Mouse (Mus musculus) intestine, postnatal 0 days (tissue): Measurements from ENCODE around the gene Rere. TPM values are rescaled to one million over a fixed set of nuclear protein-coding genes. Genes with fewer than 3 reads are reported as not detected.

Experiments
- ATAC-seq: fragments of 200-750 bp; cut with Nextera tagmentation; 2 replicates; pipeline ENCODE4 v1.8.0; 2017; ENCODE audit warnings: mild to moderate bottlenecking, moderate TSS enrichment, moderate library complexity
- H3K27ac ChIP-seq: fragments of 300-500 bp; sonication (generic); 2 replicates; pipeline ENCODE4 v1.5.1; 2014; ENCODE audit warnings: mild to moderate bottlenecking, low read depth, low read length, moderate library complexity
- H3K27me3 ChIP-seq: fragments of 300-500 bp; sonication (generic); replicated peaks from 2 replicates; pipeline ENCODE4 v1.6.1; 2014; ENCODE audit warnings: low read length, mixed read lengths; ENCODE audit not compliant: control insufficient read depth, insufficient read depth
- H3K36me3 ChIP-seq: fragments of 300-500 bp; sonication (generic); 2 replicates; pipeline ENCODE4 v1.6.1; 2014; ENCODE audit warnings: mild to moderate bottlenecking, moderate library complexity; ENCODE audit not compliant: control insufficient read depth, insufficient read depth
- H3K4me1 ChIP-seq: fragments of 300-500 bp; sonication (generic); replicated peaks from 2 replicates; pipeline ENCODE4 v1.6.1; 2014; ENCODE audit warnings: antibody characterized with exemption, low read length, mixed read lengths; ENCODE audit not compliant: control insufficient read depth, insufficient read depth
- H3K4me2 ChIP-seq: fragments of 300-500 bp; sonication (generic); replicated peaks from 2 replicates; pipeline ENCODE4 v1.6.1; 2014; ENCODE audit warnings: low read depth, mild to moderate bottlenecking, moderate library complexity
- H3K4me3 ChIP-seq: fragments of 300-500 bp; sonication (generic); 2 replicates; pipeline ENCODE4 v1.5.1; 2014; ENCODE audit warnings: low read depth, low read length
- H3K9ac ChIP-seq: fragments of 300-500 bp; sonication (generic); 2 replicates; pipeline ENCODE4 v1.6.1; 2014; ENCODE audit warnings: mild to moderate bottlenecking, low read depth, low read length
- H3K9me3 ChIP-seq: fragments of 300-500 bp; sonication (generic); 2 replicates; pipeline ENCODE4 v1.6.1; 2016; ENCODE audit warnings: mixed run types; ENCODE audit not compliant: control insufficient read depth
- CTCF ChIP-seq: sonication (generic); IDR thresholded peaks from 2 replicates; pipeline ENCODE4 v1.5.1; 2016; ENCODE audit warnings: low read depth, mild to moderate bottlenecking, control low read depth, antibody characterized with exemption, moderate library complexity
- WGBS: fragments of 180-500 bp; shearing (Covaris S2); extraction: QIAGEN DNeasy Blood & Tissue Kit; methylation state at CpG from one replicate; pipeline ENCODE4 v1.1.7; 2014; 5-methylcytosine and 5-hydroxymethylcytosine counted together
- polyA plus RNA-seq: library from polyadenylated mRNA; unstranded; fragments of >200 nt; fragmentation: Nextera tagmentation; extraction: Ambion mirVana; gene quantifications from 2 replicates; pipeline ENCODE4 v1.2.1, GENCODE M21; 2015

Rere gene
- polyA plus RNA-seq, 1 experiment from 2014 or later, result 22.4 TPM

DNA sequence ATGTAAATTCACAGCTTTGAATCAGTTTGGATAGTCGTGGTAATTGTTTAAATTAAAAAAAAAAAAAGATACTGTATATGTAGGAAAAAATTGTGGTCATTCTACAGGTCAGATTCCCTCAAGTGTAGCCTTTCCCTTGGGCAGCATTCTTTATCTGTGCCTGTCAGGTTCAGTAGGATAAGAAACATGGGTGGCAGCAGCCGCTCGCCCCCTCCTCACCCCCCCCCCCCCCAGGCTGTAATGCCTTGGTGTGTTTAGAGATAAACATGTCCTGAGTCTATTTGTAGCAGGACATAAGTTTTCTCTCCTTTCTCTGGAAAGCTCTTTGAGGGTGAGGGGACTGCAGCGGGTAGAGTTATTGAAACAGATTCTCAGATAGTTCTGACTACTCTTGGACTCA lies 147.3 kb downstream of the Rere start:
- no peak overlapping the region for H3K9ac ChIP-seq
- H3K27ac ChIP-seq, result no peak overlapping the region
- no peaks in the 10 kb centered on the region for H3K9me3 ChIP-seq
- no peak overlapping the region for H3K4me2 ChIP-seq
- 0 out of 2 replicates have a peak, but pooled peaks cover 3% of the 10 kb centered on the region for H3K4me1 ChIP-seq
- no peak overlapping the region for H3K4me3 ChIP-seq
- peaks cover 7% of the 10 kb centered on the region for H3K36me3 ChIP-seq
- TF ChIP-seq CTCF, result no peak
- no peaks in the 10 kb centered on the region for H3K27me3 ChIP-seq
- no peak for ATAC-seq
- 78% methylated on average over 4 of the region's 4 CpGs for WGBS

DNA sequence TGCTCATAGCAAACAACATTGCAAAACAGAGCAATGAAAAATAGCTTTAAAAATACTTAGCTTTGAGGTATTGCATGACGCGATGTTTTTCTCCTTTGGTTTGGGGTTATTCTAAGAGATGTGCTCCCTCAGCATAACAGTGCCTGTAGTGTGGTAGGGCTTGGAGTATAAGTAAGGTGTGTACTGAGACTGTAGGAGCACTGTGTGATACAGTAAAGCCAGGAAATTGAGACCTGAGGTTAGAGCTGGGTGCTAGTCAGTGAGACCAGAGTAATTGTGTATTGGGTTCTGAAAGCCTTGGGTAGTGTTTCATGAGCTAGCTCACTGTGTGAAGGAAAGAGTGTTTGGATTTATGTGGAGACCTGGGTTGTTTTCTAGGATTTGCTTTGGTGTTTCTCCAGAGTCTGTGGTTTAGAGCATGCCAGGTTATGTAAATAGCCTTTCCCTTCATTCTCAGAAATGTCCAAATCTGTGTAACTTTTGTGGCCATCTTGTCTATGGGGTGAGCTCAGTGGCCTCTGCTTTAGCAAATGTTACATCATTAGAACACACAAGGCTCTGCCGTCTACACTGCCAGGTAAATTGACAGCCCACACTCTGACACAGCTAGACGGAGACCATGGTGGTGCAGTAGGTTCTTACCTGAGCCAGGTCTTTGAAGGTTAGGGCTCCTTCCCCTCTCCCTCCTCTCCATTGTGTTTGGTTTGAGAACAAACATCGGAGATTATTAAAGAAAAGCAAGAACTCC lies 152.6 kb downstream of the Rere start:
- Histone ChIP-seq H3K9me3 (no peaks in the 10 kb centered on the region), H3K9ac (no peak overlapping the region), H3K4me3 (no peak overlapping the region), H3K36me3 (peaks cover 3% of the 10 kb centered on the region), H3K4me2 (no peak overlapping the region), H3K27ac (no peak overlapping the region), H3K27me3 (no peaks in the 10 kb centered on the region), H3K4me1 (no peaks in the 10 kb centered on the region)
- 84% methylated on average over 5 of the region's 5 CpGs for WGBS
- no peak for TF ChIP-seq CTCF
- ATAC-seq, result no peak

DNA sequence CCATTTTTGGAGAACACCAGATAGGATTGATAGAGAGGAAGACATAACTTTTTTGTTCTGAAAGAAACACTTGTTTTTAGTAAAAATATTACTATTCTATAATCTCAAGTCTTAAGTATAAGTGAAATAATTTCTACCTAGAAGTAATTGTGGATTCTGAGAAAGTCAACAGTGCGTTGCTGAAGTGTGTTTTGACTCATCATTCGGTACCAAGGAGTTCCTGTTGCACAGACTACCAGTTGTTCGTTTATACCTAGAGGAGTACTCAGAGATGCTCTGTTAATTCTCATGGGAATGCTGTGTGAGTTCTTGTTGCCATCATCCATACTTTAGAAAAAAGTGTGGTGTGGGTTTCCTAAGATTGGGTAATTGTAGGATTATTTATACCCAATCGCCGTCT lies 154.1 kb downstream of the Rere start:
- TF ChIP-seq CTCF, result no peak
- no peaks in the 10 kb centered on the region for H3K27me3 ChIP-seq
- H3K4me1 ChIP-seq, result no peaks in the 10 kb centered on the region
- no peak overlapping the region for H3K4me3 ChIP-seq
- no peak for ATAC-seq
- H3K36me3 ChIP-seq, result peaks cover 13% of the 10 kb centered on the region
- H3K4me2 ChIP-seq, result no peak overlapping the region
- no peaks in the 10 kb centered on the region for H3K9me3 ChIP-seq
- 83% methylated on average over 5 of the region's 5 CpGs for WGBS
- no peak overlapping the region for H3K9ac ChIP-seq
- H3K27ac ChIP-seq, result no peak overlapping the region

DNA sequence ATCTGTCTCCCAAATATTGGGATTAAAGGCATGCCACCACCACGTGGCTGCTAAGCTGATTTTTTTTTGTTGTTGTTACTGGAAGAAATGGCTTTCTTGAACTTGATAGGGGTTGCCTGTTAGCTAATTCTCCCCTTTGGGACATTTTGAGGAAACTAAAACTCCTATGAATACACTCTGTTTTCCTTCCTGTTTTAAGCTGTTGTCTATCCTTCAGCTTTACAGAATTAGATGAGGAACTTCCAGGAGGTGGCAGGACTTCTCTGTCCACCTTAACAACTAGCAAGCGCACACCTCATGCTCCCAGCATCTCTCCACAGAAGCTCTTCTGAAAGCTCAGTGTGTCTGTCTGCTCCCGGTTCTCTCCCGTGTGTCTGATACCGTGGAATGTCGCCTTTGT lies 157.2 kb downstream of the Rere start:
- Histone ChIP-seq H3K27ac (no peak overlapping the region), H3K9me3 (no peaks in the 10 kb centered on the region), H3K27me3 (no peaks in the 10 kb centered on the region), H3K4me2 (no peak overlapping the region), H3K9ac (no peak overlapping the region), H3K4me1 (no peaks in the 10 kb centered on the region), H3K4me3 (no peak overlapping the region), H3K36me3 (peaks cover 9% of the 10 kb centered on the region; the same call in 1 of the 2 replicates)
- 78% methylated on average over 6 of the region's 6 CpGs for WGBS
- no peak for ATAC-seq
- no peak for TF ChIP-seq CTCF

DNA sequence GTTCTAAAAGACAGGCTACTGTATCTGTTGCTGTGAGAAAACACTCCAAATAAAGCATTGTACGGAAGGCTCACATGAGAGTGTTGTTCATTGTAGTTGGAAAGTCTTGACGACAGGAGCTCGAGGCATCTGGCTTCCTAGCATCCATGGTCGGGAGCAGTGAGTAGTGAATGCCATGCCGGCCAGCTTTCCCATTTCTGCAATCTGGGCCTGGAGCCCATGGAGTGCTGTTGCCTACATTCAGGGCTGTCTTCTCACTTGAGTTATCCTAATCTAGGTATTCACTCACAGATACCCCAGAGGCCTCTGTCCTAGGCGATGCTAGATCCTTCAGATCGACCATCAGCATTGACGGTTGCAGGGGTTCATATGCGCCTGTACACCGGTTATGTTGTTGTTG lies 160.5 kb downstream of the Rere start:
- H3K4me1 ChIP-seq, result no peaks in the 10 kb centered on the region
- 84% methylated on average over 10 of the region's 10 CpGs for WGBS
- no peak overlapping the region for H3K4me3 ChIP-seq
- no peak overlapping the region for H3K9ac ChIP-seq
- H3K27ac ChIP-seq, result no peak overlapping the region
- no peak for TF ChIP-seq CTCF
- no peaks in the 10 kb centered on the region for H3K9me3 ChIP-seq
- H3K27me3 ChIP-seq, result no peaks in the 10 kb centered on the region
- no peak overlapping the region for H3K4me2 ChIP-seq
- no peak for ATAC-seq
- peaks cover 9% of the 10 kb centered on the region; the same call in 1 of the 2 replicates for H3K36me3 ChIP-seq

DNA sequence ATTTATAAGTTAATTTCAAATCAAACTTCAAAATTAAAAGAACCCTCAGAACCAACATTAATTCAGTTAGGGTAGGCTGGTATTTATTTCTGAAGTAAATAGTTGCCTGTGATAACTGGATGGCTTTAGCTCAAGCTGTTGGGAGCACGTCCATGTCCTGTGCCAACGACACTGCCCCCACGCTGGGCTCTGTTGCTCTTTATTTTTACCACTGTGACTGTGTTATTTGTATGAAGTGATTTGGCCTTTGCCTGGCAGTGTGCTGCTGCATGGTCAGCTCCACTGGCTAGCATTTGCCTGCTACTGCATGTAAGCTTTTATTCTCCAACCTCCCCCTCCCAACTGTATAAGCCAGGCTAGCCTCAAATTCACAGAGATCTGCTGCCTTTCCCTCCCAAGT lies 162.6 kb downstream of the Rere start:
- WGBS, result 88% methylated on average over 3 of the region's 3 CpGs
- Histone ChIP-seq H3K27me3 (no peaks in the 10 kb centered on the region), H3K9me3 (no peaks in the 10 kb centered on the region), H3K4me2 (no peak overlapping the region), H3K36me3 (peaks cover 9% of the 10 kb centered on the region; the same call in 1 of the 2 replicates), H3K9ac (no peak overlapping the region), H3K4me1 (no peaks in the 10 kb centered on the region), H3K27ac (no peak overlapping the region), H3K4me3 (no peak overlapping the region)
- no peak for ATAC-seq
- no peak for TF ChIP-seq CTCF
